Mouse (Mus musculus): Measurements from ENCODE around the gene Htr3b.
A peak's percentile ranks its signal among the peaks of the same experiment; 100 is the strongest.
"Not testable (repeated sequence)": the region's sequence is repeated elsewhere in the genome, so short reads cannot be mapped to it uniquely, and the experiment has no call there.

Gene Htr3b

DNA sequence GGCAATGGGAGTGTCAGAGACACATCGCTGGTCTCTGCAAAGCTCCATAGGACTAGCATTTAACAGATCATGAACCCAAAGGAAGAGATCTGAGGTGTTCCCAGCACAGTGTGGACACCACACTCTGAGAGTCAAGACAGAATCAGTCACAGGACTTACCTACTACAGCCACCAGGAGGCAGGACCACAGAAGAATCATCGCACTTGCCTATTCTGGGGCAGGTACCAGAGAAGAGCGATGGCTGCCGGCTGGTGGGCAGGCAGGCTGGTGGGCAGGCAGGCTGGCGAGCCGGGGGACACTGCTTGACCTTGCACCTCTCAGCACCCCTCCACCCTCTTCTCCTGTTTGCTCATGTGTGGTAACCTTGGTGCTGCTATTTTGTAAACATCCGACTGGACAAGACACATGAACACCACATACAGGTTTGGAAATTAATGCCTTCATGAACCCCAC is at the start of gene Htr3b:
TSS of gene Htr3b (minus strand) at position 404 of the 454 bp plus-strand sequence.
- no peak for DNase-seq (ENCODE audit: low spot score in 2 of 2)

DNA sequence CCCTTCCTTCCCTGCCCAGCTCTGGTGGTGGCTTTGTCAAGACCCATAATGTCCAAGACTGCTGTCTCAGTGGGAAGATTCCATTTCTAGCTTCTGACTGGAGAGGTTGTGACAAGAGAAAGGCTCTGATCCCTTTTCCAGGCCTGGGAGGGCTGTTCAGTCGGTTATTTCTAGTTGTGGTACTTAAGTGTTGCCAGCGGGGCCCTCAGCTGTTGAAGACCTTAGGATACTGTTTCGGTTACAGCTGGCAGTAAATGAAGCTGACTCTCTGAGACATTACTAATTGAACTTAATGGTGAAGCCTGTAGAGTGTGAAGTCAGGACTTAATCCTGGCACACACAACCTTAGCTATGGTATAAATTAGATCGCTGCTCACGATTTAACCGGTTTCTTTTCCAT is 34.5 kb upstream of the Htr3b start:
- DNase-seq (ENCODE audit: low spot score in 2 of 2): no peak

DNA sequence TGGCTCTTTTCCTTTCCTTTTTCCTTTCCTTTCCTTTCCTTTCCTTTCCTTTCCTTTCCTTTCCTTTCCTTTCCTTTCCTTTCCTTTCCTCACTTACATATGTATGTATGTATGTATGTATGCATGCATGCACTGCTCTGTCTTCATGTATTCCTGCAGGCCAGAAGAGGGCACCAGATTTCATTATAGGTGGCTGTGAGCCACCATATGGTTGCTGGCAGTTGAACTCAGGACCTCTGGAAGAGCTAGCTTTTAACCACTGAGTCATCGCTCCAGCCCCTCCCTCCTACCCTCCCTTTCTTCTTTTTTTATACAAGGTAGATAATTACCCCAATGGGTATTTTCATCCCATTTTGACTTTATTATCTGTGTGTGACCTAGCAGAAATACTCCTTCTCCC is 30.9 kb upstream of the Htr3b start:
- no peak for DNase-seq (ENCODE audit: low spot score in 2 of 2)

DNA sequence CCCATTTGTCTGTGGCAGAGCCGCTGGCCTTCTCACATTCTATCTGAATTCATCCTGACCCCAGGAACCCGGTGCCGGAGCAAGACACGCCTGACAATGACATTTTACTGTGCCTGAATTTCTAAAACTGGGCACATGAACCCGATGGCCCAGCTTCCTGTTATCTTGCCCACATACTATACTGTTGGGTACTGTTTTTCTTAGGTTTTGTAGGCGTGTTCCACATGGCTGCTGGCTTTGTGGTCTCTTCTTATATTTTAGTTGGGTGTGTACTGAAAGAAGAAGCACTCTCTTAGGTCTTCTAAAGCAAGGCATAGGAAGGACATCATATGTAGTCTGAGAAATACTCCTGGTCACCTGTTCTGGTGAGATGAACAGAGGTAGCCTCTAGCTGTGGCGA is 30.0 kb upstream of the Htr3b start:
- no peak for DNase-seq (ENCODE audit: low spot score in 2 of 2)

DNA sequence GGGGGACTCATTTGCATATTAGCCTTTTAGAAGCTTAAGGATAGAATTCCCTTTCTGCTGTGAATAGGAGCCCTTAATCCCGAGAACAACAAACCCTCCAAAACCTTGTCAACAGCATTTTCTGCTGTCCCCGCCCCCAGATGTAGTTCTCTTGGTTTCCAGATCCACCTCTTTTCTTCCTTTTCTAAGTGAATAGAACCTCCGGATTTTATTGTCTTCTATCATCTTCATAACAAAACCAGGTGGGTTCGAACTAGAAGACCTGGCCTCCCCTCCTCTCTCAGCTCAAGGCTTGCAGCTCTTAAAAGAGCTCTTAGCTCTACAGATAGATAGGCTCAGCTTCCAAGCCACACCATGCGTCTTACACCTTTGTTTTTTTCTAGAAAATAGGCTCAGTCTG is 26.9 kb upstream of the Htr3b start:
- no peak for DNase-seq (ENCODE audit: low spot score in 2 of 2)

DNA sequence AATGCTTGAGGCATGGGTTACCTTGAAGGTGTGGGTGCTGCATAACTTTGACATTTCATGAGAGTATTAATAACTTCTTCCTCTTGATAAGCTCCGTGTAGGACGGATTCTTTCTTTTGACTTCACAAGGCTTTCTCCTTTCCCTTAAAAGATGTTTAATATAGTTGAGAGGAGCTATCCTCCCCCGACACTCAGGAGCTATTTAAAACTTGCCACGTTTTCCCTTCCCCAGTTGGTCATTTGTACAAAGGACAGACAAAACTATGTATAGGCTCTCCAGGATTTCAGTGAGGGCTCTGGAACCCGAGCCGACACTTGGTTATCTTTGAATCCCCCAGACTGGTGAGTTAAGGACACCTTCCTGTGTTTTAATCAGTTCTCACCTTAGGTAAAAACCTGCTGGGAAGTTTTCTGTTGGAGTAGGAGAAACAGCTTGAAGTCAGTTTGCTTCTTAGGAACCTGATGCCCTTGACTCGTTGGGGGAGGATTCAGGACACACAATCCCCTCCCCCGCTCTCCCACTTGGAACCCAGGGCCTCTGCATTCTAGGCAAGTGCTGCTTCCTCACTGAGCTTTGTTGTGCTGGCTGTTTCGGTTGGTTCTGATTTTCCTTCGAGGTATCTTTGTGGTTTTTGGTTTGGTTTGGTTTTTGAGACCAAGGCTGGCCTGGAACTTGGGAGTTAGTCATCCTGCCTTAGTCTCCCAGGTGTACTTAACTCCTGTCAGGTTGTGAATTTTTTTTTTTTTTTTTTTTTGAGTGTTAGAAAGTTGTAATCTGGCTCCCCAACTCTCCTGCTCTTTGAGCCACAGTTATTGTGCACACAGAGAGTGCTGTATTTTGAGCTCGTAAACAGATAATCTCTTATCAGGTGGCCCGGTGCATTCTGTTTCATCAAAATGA is 22.7 kb upstream of the Htr3b start:
- peak in 1 of 2 experiments; percentile 7 for DNase-seq (ENCODE audit: low spot score in 2 of 2)

DNA sequence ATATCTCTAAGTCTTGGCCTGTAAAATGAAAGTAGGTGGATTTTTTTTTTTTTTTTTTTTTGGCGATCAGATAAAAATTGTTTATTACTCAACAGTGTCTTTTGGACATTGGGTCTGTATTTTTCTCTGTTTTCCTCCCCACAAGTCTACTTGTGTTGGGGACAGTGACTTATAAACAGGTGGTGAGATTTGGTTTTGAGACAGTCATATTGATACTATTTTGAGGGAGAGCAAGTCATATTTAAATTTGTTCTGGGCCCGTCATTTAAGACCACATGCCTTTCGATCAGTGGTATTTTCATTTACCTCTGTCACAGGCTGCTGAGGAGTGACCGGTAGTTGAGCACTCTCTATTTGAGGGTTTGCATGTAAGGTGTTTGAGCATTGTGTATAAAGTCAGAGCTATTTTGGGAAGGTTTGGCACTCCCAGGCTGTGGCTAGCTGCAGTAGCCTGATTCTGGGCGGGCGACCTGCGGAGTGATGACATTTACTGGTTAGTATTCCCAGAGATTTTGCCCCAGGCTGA is 21.9 kb upstream of the Htr3b start:
- peak in 1 of 2 experiments; percentile 8 for DNase-seq (ENCODE audit: low spot score in 2 of 2)

DNA sequence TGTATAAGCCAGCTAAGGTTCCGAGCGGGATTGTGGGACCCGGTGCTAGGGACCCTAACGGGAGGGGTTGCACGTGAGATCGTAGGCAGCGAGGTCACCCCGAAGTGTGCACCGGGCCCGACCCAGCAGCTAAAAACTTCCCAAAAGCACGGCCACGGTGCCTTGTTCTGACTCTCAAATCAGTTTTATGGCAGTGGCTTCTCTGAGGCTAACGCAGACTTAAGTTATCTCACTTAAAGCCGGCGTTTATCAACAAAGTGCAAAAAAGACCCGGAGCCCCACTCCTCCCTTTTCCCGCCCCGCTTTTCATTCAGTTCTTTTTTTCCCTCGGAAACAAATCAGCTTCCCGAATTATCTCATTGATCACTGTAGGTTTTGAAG is 20.9 kb upstream of the Htr3b start:
- no peak for DNase-seq (ENCODE audit: low spot score in 2 of 2)

DNA sequence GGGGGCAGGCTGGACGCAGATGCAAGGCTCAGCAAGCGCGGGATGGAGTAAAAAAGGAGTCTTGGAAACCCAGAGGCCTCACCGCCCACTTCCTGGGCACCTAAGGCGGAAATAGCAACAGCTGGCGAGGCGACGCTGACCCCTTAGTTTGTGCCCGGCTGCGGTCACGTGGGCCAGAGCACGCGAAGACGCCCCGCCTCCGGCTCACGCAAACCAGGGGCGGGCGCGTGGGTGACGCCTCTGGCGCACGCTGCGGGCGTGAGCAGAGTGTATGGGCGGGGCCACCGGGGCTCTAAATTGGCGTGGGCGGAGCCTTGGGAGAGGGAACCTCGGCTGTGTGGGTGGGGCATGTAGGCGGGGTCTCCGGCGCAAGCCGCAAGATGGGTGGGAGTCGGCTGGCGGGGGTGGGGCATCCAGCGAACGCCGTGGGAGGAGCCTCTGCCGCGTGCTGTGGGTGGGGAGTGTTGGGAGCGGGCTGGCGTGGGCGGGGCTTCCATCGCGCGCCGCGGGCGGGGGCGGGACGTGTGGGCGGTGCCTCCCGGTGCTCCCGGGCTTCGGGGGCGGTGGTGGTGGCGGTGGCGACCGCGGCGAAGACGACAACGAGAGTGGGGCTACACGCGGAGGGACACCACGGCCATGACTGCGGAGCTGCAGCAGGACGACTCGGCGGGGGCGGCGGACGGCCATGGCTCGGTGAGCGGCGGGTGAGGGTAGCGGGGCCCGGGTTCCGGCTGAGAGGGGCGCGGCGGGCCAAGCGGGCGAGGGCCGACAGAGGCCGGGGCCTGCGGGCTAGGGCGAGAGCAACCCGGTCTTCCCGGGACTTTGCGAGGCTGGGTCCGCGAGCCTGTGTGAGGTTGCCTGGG is 20.3 kb upstream of the Htr3b start, which contains the start of gene Usp28:
TSS of gene Usp28 (plus strand) at position 531 of the 863 bp plus-strand sequence.
- DNase-seq (ENCODE audit: low spot score in 2 of 2): peak; percentile 95 to 97

DNA sequence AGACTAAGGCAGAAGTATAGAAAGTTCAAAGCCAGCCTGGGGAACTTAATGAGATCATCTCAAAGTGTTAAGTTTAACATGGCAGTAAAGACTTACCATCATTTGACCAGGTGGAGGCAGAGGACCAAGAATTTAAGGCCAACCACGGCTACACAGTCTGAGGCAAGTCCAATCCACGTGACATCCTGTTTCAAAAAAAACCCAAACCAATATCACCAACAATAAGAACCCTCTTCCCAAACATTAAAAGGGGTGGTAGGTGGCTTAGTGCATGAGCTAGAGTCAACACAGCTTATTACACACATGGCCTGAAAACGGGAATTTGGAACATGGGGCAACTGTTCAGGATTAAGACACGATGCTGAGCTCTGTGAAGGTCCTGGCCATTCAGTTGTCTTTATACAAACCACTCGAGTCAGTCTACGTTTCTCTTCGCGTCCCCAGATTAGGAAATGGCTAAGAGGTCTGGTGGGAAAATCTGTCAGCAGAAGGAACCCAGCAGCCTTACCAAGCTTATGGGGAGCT is 19.6 kb upstream of the Htr3b start:
- no peak for DNase-seq (ENCODE audit: low spot score in 2 of 2)

DNA sequence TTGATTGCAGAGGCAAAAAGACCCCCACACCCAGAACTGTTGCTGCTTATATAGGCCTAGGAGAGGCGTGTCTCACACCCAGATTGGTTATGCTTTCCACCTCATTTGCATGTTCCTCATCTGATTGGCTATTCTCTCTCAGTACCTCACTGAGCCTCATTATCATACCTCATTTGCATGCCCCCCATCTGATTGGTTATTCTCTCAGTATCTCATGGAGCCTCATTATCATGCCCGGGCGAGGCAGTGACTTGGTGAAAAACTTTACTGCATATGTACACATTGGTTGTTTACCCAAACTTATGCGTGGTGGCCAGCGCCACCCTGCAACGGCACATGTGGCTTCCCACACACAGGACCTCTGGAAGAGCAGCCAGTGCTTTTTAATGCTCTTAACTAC is 19.0 kb upstream of the Htr3b start:
- DNase-seq (ENCODE audit: low spot score in 2 of 2): not testable (repeated sequence)

DNA sequence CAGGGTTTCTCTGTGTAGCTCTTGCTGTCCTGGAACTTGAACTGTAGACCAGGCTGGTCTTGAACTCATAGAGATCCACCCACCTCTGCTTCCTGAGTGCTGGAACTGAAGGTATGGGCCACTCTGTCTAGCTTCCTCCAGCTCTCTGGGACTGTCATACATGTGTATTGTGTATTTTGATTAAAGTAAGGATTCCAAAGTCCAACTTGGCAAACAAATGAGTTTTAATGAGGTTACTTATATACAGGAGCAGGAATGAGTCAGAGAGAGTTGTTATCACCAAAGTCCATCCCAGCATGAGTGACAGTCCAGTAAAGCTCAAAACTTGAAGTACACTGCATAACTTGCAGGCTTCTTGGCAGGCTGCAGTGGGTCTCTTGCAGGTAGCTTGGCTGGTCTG is 17.0 kb upstream of the Htr3b start:
- no peak for DNase-seq (ENCODE audit: low spot score in 2 of 2)

DNA sequence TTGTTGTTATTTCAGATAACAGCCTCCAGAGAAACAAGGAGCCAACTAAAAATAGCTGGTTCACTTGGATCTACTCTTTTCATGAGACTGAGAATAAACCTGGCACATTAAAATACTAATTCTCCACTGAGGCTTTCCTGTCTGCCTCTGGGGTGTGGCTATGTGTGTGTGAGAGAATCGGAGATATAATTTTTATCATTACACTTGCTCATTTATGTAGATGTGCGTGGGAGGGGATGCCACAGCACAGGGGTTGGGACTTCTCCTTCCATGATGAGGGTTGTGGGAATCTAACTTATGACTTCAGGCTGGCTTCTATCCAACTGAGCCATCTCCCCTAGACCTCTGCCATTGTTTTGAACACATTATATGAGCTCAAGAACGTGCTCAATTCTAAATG is 16.0 kb upstream of the Htr3b start:
- no peak for DNase-seq (ENCODE audit: low spot score in 2 of 2)

DNA sequence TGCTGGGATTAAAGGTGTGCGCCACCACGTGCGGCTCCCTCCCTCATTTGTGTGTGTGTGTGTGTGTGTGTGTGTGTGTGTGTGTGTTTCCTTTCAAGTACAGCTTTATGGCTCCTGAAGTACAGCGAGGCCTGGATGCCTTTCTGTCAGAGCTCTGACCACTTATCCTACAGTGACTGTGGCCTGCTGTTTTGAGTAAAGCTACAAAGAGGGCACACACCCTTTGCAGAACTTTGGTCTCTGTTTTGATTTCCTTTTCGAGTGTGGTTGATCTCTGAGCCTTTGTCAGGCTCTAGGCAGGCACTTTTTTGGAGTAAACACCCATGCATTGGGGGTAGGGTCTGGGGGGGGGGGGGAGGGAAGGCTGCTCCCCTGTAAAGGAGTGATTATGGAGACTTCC is 15.6 kb upstream of the Htr3b start:
- DNase-seq (ENCODE audit: low spot score in 2 of 2): no peak

DNA sequence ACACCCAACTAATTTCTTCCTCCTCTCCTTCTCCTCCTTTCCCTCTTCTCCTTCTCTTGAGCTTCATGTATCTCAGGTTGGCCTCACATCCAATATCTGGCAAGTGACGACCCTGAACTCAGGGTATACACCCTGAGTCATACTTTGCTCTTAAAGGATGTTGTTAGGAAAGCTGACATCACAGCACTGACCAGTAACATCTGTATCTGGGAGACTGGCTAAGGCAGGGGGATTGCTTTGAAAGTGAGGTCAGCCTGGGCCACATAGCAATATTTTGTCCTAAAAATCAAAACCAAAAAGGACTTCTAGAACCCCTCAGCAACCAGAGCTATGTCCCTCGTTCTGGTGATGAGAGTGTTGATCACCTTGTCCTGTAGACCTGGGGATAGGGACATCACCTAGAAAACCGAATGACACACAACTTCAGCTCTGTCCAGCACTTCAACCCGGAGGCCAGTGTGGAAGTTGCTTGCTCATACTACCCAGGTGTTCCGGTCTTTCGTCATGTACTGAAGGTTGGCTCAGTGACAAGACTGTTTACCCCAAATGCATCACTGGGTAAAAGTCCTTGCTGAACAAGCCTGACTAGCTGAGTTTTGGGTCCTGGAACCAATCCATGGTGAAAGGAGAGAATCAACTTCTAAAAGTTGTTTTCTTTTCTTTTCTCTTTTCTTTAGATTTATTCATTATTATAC is 12.0 kb upstream of the Htr3b start:
- DNase-seq (ENCODE audit: low spot score in 2 of 2): no peak

DNA sequence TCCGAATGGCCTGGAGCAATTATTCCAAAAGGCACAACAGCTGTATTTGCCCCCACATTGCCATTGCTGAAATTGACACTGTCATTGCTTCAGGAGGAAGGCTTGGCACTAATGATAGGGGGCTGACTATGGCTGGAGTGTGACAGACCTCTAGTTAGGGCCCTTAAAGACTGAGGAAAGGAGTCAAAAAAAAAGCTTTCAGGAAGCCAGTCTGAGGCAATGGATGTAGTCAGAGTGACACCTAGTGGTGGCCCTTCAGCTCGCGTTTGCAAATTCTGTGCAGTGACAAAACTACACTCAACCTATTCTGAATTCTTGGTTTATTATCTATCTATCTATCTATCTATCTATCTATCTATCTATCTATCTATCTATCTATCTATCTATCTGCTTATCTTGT is 7.7 kb upstream of the Htr3b start:
- DNase-seq (ENCODE audit: low spot score in 2 of 2): peak in 1 of 2 experiments; percentile 63

DNA sequence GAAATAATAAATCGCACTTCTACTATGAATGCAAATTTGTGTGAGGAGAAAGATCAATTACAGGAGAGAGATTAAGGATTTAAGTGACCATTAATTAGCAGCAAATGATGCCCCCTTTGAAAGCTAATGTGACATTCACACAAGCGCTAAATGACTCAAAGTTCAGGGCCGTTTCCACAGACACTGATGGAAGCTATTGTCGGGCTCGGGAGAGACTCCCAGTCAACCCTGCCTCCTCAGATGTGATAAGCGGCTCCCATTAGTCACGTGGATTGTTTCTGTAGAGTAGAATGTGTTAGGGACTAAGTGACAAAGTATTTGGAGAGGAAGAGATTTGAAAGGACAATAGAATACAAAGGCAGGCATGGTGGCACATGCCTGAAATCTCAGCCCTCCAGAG is 2.7 kb downstream of the Htr3b start:
- no peak for DNase-seq (ENCODE audit: low spot score in 2 of 2)

DNA sequence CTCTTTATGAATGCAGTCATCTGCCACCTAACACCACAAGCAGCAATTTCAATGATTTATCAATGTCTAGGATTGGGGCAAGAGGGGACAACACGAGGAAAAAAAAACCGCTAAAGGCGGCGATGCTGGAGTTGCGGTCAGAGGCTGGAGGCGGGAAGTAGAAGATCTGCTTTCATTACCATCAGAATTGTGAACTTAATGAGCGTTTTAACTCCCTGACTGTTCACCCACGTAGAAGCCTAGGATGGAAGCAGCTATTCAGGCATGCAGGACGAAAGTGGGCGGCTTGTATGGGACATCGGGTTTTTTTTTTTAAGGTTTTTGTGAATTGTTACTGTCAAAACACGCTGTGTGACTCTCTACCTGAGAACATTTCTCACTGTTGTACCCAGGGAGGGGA is 3.5 kb downstream of the Htr3b start:
- no peak for DNase-seq (ENCODE audit: low spot score in 2 of 2)

DNA sequence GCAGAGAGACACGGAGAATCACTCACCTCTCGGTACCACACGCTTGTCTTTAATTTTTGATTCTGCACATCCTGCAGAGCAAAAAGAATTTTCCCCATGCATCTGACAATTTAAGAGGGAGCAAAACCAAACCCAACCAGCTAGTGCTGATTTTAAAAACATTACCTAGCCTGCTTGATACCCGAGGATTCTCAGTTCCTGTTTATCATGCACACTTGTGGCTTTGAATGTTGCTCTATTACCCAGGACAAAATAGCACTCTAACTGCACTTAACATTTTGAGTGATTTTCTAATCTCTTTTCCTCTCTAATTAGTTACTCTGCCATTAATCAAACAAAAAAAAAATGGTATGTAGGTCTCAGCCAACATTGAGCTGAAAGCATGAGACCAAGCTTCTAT is 17.2 kb downstream of the Htr3b start:
- no peak for DNase-seq (ENCODE audit: low spot score in 2 of 2)

DNA sequence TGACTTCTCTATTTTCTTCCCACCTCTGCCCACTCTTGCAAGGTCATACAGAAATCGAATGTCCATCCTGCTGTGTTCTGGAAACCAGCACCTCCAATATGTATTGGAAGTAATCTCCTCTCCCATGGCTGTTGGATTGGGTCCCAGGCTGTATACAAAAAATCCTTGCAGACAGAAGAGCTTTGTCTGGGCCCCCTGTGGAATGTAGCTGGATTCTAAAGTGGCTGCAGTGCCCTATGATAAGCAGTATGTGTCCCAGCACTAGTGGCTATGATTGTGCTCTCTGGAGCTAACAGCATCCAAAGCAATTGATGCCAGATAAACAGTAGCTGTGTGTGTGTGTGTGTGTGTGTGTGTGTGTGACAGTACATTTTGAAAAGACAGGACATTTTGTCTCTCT is 22.4 kb downstream of the Htr3b start:
- DNase-seq (ENCODE audit: low spot score in 2 of 2): no peak

DNA sequence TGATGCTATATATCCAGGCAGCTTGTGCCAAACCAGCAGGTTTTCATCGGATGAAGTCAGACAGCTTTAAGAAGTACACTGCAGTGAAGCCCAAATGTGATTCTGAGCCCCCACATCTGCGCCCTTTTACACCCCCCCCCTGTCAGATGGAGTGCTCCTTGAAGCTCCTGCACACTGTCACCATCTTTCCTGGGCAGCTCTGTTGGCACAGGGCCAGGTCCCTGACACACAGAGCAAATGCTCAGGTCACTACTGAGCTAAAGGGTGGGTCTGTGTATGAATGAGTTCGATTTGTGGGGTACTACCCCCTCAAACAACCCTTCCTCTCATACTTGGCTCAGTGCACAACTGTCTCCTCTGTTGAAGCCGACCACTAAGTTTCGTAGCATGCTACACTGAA is 35.4 kb downstream of the Htr3b start:
- DNase-seq (ENCODE audit: low spot score in 2 of 2): no peak

DNA sequence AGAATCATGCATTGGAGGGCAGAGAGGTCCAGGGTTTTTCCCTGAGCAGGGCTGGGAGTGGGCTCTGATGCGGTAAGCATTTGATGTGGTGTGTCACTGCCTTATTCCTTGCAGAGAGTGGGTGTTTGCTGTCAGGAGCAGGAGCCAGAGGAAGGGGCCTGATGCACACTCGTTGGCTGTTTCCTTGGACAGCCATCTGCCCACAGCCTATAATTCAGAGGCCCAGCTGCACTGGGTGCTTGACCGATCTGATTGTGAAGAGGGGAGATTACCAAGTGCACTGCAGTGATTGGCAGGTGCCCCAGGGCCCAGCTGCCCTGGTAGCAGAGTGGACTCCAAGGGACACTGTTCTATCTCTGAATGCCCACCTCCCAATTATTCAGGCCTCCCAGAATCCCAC is 36.0 kb downstream of the Htr3b start:
- DNase-seq (ENCODE audit: low spot score in 2 of 2): no peak

Measured in left cerebral cortex, adult 9 months (tissue).